Mouse (Mus musculus) T-helper 2 cell (primary cell): ENCODE data around the gene Ptges3.
"Not testable (repeated sequence)": the region's sequence is repeated elsewhere in the genome, so short reads cannot be mapped to it uniquely, and the experiment has no call there.

Source experiments
- in situ Hi-C: fragments of 300-600 bp; cut with MboI, MseI; formaldehyde crosslinking; loops from one replicate; pipeline ENCODE4 v1.15.1; 2025; ENCODE audit warnings: high pct_unique_total_duplicates

Ptges3 gene

GRCm38 (mm10) chr10:128058601-128059151, at the start of gene Ptges3:
Ptges3 (plus strand) TSS chr10:128058954.
- in situ Hi-C loops, result no loop called here

- in situ Hi-C loops, result no loop called here
Measured at GRCm38 (mm10) chr10:128009735-128010134, 49.0 kb upstream of the Ptges3 start.

- in situ Hi-C loops, result no loop called here
Measured at GRCm38 (mm10) chr10:128015068-128015934, 43.5 kb upstream of the Ptges3 start, which contains the start of gene Prim1. Prim1 (plus strand) TSS chr10:128015168.

GRCm38 (mm10) chr10:128022196-128022595, 36.6 kb upstream of the Ptges3 start:
- in situ Hi-C loops, result no loop called here

- in situ Hi-C loops, result no loop called here
Measured at GRCm38 (mm10) chr10:128023496-128023895, 35.3 kb upstream of the Ptges3 start.

GRCm38 (mm10) chr10:128029931-128030330, 28.8 kb upstream of the Ptges3 start:
- in situ Hi-C loops, result no loop called here

GRCm38 (mm10) chr10:128030860-128031259, 27.9 kb upstream of the Ptges3 start:
- in situ Hi-C loops, result no loop called here

GRCm38 (mm10) chr10:128036746-128037425, 21.9 kb upstream of the Ptges3 start:
- in situ Hi-C loops, result no loop called here

- in situ Hi-C loops, result no loop called here
Measured at GRCm38 (mm10) chr10:128037921-128038320, 20.8 kb upstream of the Ptges3 start.

GRCm38 (mm10) chr10:128039167-128039566, 19.6 kb upstream of the Ptges3 start:
- in situ Hi-C loops, result no loop called here

GRCm38 (mm10) chr10:128039858-128040257, 18.9 kb upstream of the Ptges3 start:
- in situ Hi-C loops, result no loop called here

- in situ Hi-C loops, result no loop called here
Measured at GRCm38 (mm10) chr10:128040293-128040692, 18.5 kb upstream of the Ptges3 start.

GRCm38 (mm10) chr10:128041636-128042035, 17.1 kb upstream of the Ptges3 start:
- in situ Hi-C loops, result no loop called here

- in situ Hi-C loops, result no loop called here
Measured at GRCm38 (mm10) chr10:128042466-128042865, 16.3 kb upstream of the Ptges3 start.

GRCm38 (mm10) chr10:128043041-128043835, 15.5 kb upstream of the Ptges3 start:
- in situ Hi-C loops, result no loop called here

GRCm38 (mm10) chr10:128048157-128048556, 10.6 kb upstream of the Ptges3 start:
- in situ Hi-C loops, result no loop called here

- in situ Hi-C loops, result no loop called here
Measured at GRCm38 (mm10) chr10:128049741-128050140, 9.0 kb upstream of the Ptges3 start.

GRCm38 (mm10) chr10:128050355-128050754, 8.4 kb upstream of the Ptges3 start:
- in situ Hi-C loops, result no loop called here

- in situ Hi-C loops, result no loop called here
Measured at GRCm38 (mm10) chr10:128051589-128051988, 7.2 kb upstream of the Ptges3 start.

- in situ Hi-C loops, result not testable (repeated sequence)
Measured at GRCm38 (mm10) chr10:128052136-128052535, 6.6 kb upstream of the Ptges3 start.

GRCm38 (mm10) chr10:128053001-128053400, 5.8 kb upstream of the Ptges3 start:
- in situ Hi-C loops, result no loop called here

GRCm38 (mm10) chr10:128058184-128058583, 570 bp upstream of the Ptges3 start:
- in situ Hi-C loops, result no loop called here
